Mouse (Mus musculus) forebrain, embryonic 14.5 days (tissue): ENCODE data around the gene Anp32e. TPM values are rescaled to one million over a fixed set of nuclear protein-coding genes. Genes with fewer than 3 reads are reported as not detected.
A peak's percentile ranks its signal among the peaks of the same experiment; 100 is the strongest.
"Not testable (repeated sequence)": the region's sequence is repeated elsewhere in the genome, so short reads cannot be mapped to it uniquely, and the experiment has no call there.

Experiments used
- ATAC-seq: fragments of 200-750 bp; cut with Nextera tagmentation; 2 replicates; pipeline ENCODE4 v1.8.0; 2017; ENCODE audit warnings: mild to moderate bottlenecking, moderate library complexity
- DNase-seq: peaks from one replicate; pipeline ENCODE4 v3.0.0-alpha.2; 2015; ENCODE audit warnings: low spot score
- H3K27ac ChIP-seq: fragments of 300-500 bp; sonication (generic); 2 replicates; pipeline ENCODE4 v1.5.1; 2014; ENCODE audit warnings: low read depth, mild to moderate bottlenecking, control low read depth, low read length, moderate library complexity
- H3K27me3 ChIP-seq: fragments of 300-500 bp; sonication (generic); replicated peaks from 2 replicates; pipeline ENCODE4 v1.6.1; 2014; ENCODE audit warnings: low read length, control low read depth, mixed read lengths; ENCODE audit not compliant: control insufficient read depth, insufficient read depth
- H3K36me3 ChIP-seq: fragments of 300-500 bp; sonication (generic); 2 replicates; pipeline ENCODE4 v1.6.1; 2014; ENCODE audit warnings: low read length, control low read depth; ENCODE audit not compliant: control insufficient read depth, insufficient read depth
- H3K4me1 ChIP-seq: fragments of 300-500 bp; sonication (generic); 2 replicates; pipeline ENCODE4 v1.6.1; 2014; ENCODE audit warnings: antibody characterized with exemption, low read length, control low read depth; ENCODE audit not compliant: control insufficient read depth, insufficient read depth
- H3K4me2 ChIP-seq: fragments of 300-500 bp; sonication (generic); 2 replicates; pipeline ENCODE4 v1.6.1; 2014; ENCODE audit warnings: mild to moderate bottlenecking, control low read depth, low read length
- H3K4me3 ChIP-seq: fragments of 300-500 bp; sonication (generic); 2 replicates; pipeline ENCODE4 v1.5.1; 2014; ENCODE audit warnings: low read depth, low read length, control low read depth
- H3K9ac ChIP-seq: fragments of 300-500 bp; sonication (generic); 2 replicates; pipeline ENCODE4 v1.6.1; 2014; ENCODE audit warnings: mild to moderate bottlenecking, low read length, control low read depth, moderate library complexity
- H3K9me3 ChIP-seq: fragments of 300-500 bp; sonication (generic); replicated peaks from 2 replicates; pipeline ENCODE4 v1.6.1; 2016; ENCODE audit warnings: low read length, control low read depth, mixed read lengths; ENCODE audit not compliant: control insufficient read depth
- WGBS: fragments of 180-500 bp; shearing (Covaris S2); extraction: QIAGEN DNeasy Blood & Tissue Kit; methylation state at CpG from one replicate; pipeline ENCODE4 v1.1.7; 2014; 5-methylcytosine and 5-hydroxymethylcytosine counted together
- polyA plus RNA-seq: library from polyadenylated mRNA; unstranded; fragments of >200 nt; fragmentation: Nextera tagmentation; extraction: Ambion mirVana; gene quantifications from 2 replicates; pipeline ENCODE4 v1.2.1, GENCODE M21; 2014

Anp32e gene
- polyA plus RNA-seq, 1 experiment from 2014 or later, result 49.1 TPM

GRCm38 (mm10) chr3:95892066-95893052 is 36.7 kb upstream of the Anp32e start:
- Histone ChIP-seq H3K4me1 (peaks cover 5% of the 10 kb centered on the region; the same call in 1 of the 2 replicates), H3K4me2 (no peak overlapping the region), H3K27me3 (no peaks in the 10 kb centered on the region), H3K4me3 (no peak overlapping the region), H3K9ac (no peak overlapping the region; the same call in 1 of the 2 replicates), H3K36me3 (no peaks in the 10 kb centered on the region), H3K27ac (no peak overlapping the region), H3K9me3 (no peaks in the 10 kb centered on the region)
- DNase-seq (no peak), ATAC-seq (no peak)
- WGBS, result 47% methylated on average over 11 of the region's 11 CpGs

- Histone ChIP-seq H3K27me3 (no peaks in the 10 kb centered on the region), H3K4me1 (peaks cover 5% of the 10 kb centered on the region; the same call in 1 of the 2 replicates), H3K4me2 (peak overlapping the region; percentile 60), H3K9ac (peak overlapping the region; percentile 71), H3K4me3 (peak overlapping the region; percentile 48), H3K9me3 (no peaks in the 10 kb centered on the region), H3K36me3 (peaks cover 4% of the 10 kb centered on the region), H3K27ac (peak overlapping the region; percentile 78)
- DNase-seq, result no peak
- peak; percentile 1; the same call in 1 of the 2 replicates for ATAC-seq
- 34% methylated on average over 7 of the region's 7 CpGs for WGBS
Measured at GRCm38 (mm10) chr3:95893126-95893525, 35.9 kb upstream of the Anp32e start.

GRCm38 (mm10) chr3:95893606-95894316 is 35.3 kb upstream of the Anp32e start, which contains the start of gene Aph1a:
Aph1a (plus strand) TSS chr3:95893969.
- Histone ChIP-seq H3K36me3 (peaks cover 10% of the 10 kb centered on the region), H3K4me3 (peak within 1 kb of the TSS; percentile 48), H3K27ac (peak within 1 kb of the TSS; percentile 78), H3K4me2 (peak within 1 kb of the TSS; percentile 68), H3K9ac (peak within 1 kb of the TSS; percentile 71)
- H3K27me3 ChIP-seq, H3K4me1 ChIP-seq, H3K9me3 ChIP-seq: not testable (repeated sequence)
- DNase-seq (peak; percentile 99), ATAC-seq (peak; percentile 99)
- 0% methylated on average over 25 of the region's 43 CpGs for WGBS

GRCm38 (mm10) chr3:95894317-95895160 is 34.5 kb upstream of the Anp32e start:
- DNase-seq (no peak), ATAC-seq (peak; percentile 5; the same call in 1 of the 2 replicates)
- Histone ChIP-seq H3K36me3 (peaks cover 12% of the 10 kb centered on the region), H3K27me3 (no peaks in the 10 kb centered on the region), H3K4me2 (peak overlapping the region; percentile 68), H3K4me3 (peak overlapping the region; percentile 48), H3K9me3 (no peaks in the 10 kb centered on the region), H3K9ac (peak overlapping the region; percentile 71), H3K27ac (peak overlapping the region; percentile 44; the same call in 1 of the 2 replicates), H3K4me1 (peaks cover 5% of the 10 kb centered on the region; the same call in 1 of the 2 replicates)
- 23% methylated on average over 16 of the region's 16 CpGs for WGBS

GRCm38 (mm10) chr3:95895501-95895900 is 33.5 kb upstream of the Anp32e start:
- not testable (repeated sequence) for H3K4me3 ChIP-seq, ATAC-seq, H3K27ac ChIP-seq, H3K9me3 ChIP-seq, H3K27me3 ChIP-seq, H3K9ac ChIP-seq, H3K4me2 ChIP-seq, H3K4me1 ChIP-seq, DNase-seq
- peaks cover 12% of the 10 kb centered on the region for H3K36me3 ChIP-seq
- WGBS, result 89% methylated on average over 7 of the region's 7 CpGs

GRCm38 (mm10) chr3:95899800-95900524 is 29.1 kb upstream of the Anp32e start:
- Histone ChIP-seq H3K4me2 (no peak overlapping the region), H3K4me3 (no peak overlapping the region), H3K9me3 (no peaks in the 10 kb centered on the region), H3K36me3 (peaks cover 12% of the 10 kb centered on the region), H3K27me3 (no peaks in the 10 kb centered on the region), H3K9ac (no peak overlapping the region), H3K4me1 (peaks cover 6% of the 10 kb centered on the region), H3K27ac (no peak overlapping the region)
- ATAC-seq, result no peak
- 67% methylated on average over 13 of the region's 13 CpGs for WGBS
- no peak for DNase-seq

GRCm38 (mm10) chr3:95901616-95902372 is 27.3 kb upstream of the Anp32e start:
- H3K27me3 ChIP-seq, result no peaks in the 10 kb centered on the region
- peaks cover 12% of the 10 kb centered on the region for H3K36me3 ChIP-seq
- ATAC-seq, result no peak
- H3K27ac ChIP-seq, result no peak overlapping the region
- no peak overlapping the region for H3K4me3 ChIP-seq
- H3K9me3 ChIP-seq, result no peaks in the 10 kb centered on the region
- H3K9ac ChIP-seq, result no peak overlapping the region
- DNase-seq, result no peak
- no peak overlapping the region for H3K4me2 ChIP-seq
- peaks cover 14% of the 10 kb centered on the region for H3K4me1 ChIP-seq
- 67% methylated on average over 9 of the region's 9 CpGs for WGBS
